Mouse (Mus musculus): ENCODE data around the gene Cd34. TPM values are rescaled to one million over a fixed set of nuclear protein-coding genes. Genes with fewer than 3 reads are reported as not detected.

Gene Cd34
- polyA plus RNA-seq, 1 experiment = 20.1 TPM

DNA sequence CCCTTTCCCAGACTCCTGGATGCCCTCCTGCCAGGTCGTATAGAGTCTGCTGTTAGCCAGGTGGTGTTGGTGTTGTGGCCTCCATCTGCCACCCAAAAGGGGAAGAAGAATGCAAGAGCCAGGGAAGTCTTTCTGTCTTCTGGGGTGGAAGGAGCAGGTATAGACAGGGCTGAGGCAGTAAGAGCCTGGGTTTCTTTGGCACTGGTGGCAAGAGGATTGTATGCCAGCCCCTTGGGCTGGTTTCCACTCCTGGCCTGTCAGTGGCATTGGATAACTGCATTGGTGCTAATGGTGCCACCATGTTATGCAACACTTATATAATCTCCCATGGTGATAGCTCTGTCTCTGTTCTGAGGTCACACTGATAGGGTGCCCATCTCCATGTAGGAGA, 38.7 kb downstream of the Cd34 start:
- H3K27ac ChIP-seq (ENCODE audit: control insufficient read depth, insufficient read depth, low read length) = no peak overlapping the region
- no peaks in the 10 kb centered on the region for H3K36me3 ChIP-seq (ENCODE audit: control insufficient read depth, insufficient read depth, low read length)
- no peaks in the 10 kb centered on the region; the same call in 1 of the 2 replicates for H3K4me1 ChIP-seq (replicated peaks; ENCODE audit: control insufficient read depth, insufficient read depth, low read length)
- no peaks in the 10 kb centered on the region for H3K27me3 ChIP-seq (ENCODE audit: control insufficient read depth, insufficient read depth, low read length)
- no peak for TF ChIP-seq CTCF (IDR thresholded peaks at IDR 0.05; ENCODE audit: borderline replicate concordance, control insufficient read depth, extremely low read depth, insufficient read depth, low read length, poor library complexity)
- TF ChIP-seq POLR2A (IDR thresholded peaks at IDR 0.05; ENCODE audit: control insufficient read depth, extremely low read depth, insufficient read depth, low read length, poor library complexity) = no peak
- no peak overlapping the region for H3K4me3 ChIP-seq (ENCODE audit: control insufficient read depth, insufficient read depth, low read length)
- DNase-seq = no peak
- WGBS = 7% methylated on average over 1 of the region's 1 CpGs

DNA sequence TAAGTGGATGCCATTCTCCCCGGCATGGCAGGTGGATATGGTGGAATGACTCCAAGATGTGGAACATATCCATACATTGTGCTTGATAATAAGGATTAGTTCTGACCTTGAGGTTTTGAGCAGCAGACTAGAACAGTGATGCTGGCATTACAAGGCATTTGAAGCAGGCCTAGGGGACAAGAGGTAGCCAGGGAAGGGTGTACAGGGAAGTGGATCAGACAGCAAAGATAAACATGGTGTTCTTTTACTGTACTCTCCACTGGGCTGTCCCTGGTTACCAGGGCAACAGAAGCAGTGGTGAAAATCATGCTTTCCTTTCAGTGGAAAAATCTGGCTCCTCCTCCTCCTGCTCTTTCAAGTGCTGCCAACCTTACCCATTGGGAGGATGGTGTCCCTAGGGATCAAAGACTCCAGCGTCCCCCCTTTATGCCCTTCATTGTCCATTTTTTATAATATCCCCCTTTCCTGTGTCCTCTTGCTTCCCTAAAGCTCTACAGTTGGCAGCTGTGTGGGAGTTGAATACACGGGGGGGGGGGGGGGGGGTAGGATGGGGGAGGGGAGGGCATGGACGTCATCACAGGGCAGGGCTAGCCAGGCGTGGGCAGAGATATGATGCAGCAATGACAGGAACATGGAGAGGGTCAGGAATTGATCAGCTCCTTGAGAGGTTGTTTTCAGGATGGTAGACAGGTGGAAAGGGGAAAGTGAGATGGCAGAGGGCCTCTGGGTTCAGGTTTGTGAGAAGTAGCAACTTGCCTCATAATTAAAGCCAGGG, 39.5 kb downstream of the Cd34 start:
- WGBS = 65% methylated on average over 5 of the region's 5 CpGs
- DNase-seq = no peak
- TF ChIP-seq CTCF (IDR thresholded peaks at IDR 0.05; ENCODE audit: borderline replicate concordance, control insufficient read depth, extremely low read depth, insufficient read depth, low read length, poor library complexity) = no peak
- TF ChIP-seq POLR2A (IDR thresholded peaks at IDR 0.05; ENCODE audit: control insufficient read depth, extremely low read depth, insufficient read depth, low read length, poor library complexity) = no peak
- Histone ChIP-seq H3K27me3 (ENCODE audit: control insufficient read depth, insufficient read depth, low read length) (no peaks in the 10 kb centered on the region), H3K27ac (ENCODE audit: control insufficient read depth, insufficient read depth, low read length) (no peak overlapping the region), H3K4me1 (replicated peaks; ENCODE audit: control insufficient read depth, insufficient read depth, low read length) (no peaks in the 10 kb centered on the region; the same call in 1 of the 2 replicates), H3K36me3 (ENCODE audit: control insufficient read depth, insufficient read depth, low read length) (no peaks in the 10 kb centered on the region), H3K4me3 (ENCODE audit: control insufficient read depth, insufficient read depth, low read length) (no peak overlapping the region)

DNA sequence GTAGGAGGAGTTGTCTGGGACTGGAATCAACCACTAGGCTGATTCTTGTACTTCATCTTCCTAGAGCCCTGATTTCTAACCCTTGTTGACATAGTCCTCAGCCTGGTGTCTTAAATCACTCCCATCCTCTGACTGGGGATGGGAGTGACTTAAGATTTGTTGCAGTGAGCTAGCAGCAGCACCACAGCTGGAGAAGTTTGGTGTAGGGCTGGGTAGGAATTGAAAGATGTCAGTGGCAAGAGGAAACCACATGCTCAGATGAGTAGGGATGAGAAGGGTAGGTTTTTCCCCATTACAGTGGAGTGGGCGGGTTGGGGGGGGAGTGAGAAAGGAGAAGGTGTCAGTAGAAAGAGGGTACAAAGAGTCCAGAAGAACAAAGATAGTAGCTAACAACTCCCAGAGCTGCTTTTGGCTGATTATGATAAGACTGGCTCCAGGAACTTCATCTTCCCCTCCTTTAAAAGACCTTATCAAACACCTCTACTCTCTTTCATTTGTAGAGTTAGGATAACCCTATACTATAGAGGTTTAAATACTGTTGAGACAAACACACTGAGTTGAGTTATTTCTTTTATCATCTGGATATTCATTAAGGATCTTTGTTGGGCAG, 42.3 kb downstream of the Cd34 start:
- TF ChIP-seq CTCF (IDR thresholded peaks at IDR 0.05; ENCODE audit: borderline replicate concordance, control insufficient read depth, extremely low read depth, insufficient read depth, low read length, poor library complexity) = no peak
- H3K27ac ChIP-seq (ENCODE audit: control insufficient read depth, insufficient read depth, low read length) = no peak overlapping the region
- no peak for DNase-seq
- WGBS = 28% methylated on average over 1 of the region's 1 CpGs
- H3K36me3 ChIP-seq (ENCODE audit: control insufficient read depth, insufficient read depth, low read length) = no peaks in the 10 kb centered on the region
- no peak overlapping the region for H3K4me3 ChIP-seq (ENCODE audit: control insufficient read depth, insufficient read depth, low read length)
- no peaks in the 10 kb centered on the region for H3K27me3 ChIP-seq (ENCODE audit: control insufficient read depth, insufficient read depth, low read length)
- H3K4me1 ChIP-seq (replicated peaks; ENCODE audit: control insufficient read depth, insufficient read depth, low read length) = no peaks in the 10 kb centered on the region; the same call in 1 of the 2 replicates

DNA sequence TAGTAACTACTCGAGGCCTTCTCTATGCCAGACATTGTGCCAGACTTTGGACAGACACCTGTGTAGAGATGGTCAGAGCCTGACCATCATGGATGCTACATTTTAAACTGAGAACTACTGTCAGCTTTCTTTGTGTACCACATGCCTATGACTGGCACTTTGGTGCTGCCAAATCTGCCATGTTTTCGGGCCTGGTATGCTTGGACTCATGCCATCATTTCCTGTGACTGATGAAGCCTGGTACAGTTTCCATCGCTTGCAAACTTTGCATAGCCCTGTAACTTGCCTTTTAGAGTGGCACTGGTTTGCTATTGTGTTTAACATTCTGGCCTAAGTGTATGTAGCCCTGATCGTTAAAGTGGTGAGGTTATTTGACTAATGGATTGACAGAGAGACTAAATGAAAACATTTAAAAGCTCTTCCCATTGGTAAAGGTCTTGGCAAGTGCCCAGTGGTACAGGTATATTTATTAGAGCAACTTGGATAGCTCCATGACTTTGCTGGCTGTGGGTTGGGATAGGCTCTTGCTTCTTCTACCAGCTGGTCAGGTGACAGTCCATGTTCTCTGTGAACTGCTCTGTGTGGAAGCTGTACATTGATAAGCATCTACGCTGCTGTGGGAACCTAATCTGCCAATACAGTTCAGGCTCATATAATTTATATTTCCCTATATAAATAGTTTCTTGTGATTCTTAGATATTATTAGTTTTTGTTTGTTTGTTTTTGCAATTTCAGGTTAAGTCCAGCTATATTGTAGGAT, 44.5 kb downstream of the Cd34 start:
- H3K36me3 ChIP-seq (ENCODE audit: control insufficient read depth, insufficient read depth, low read length) = no peaks in the 10 kb centered on the region
- H3K4me3 ChIP-seq (ENCODE audit: control insufficient read depth, insufficient read depth, low read length) = no peak overlapping the region
- TF ChIP-seq POLR2A (IDR thresholded peaks at IDR 0.05; ENCODE audit: control insufficient read depth, extremely low read depth, insufficient read depth, low read length, poor library complexity) (no peak), CTCF (IDR thresholded peaks at IDR 0.05; ENCODE audit: borderline replicate concordance, control insufficient read depth, extremely low read depth, insufficient read depth, low read length, poor library complexity) (no peak)
- no peak for DNase-seq
- no peaks in the 10 kb centered on the region for H3K4me1 ChIP-seq (replicated peaks; ENCODE audit: control insufficient read depth, insufficient read depth, low read length)
- H3K27ac ChIP-seq (ENCODE audit: control insufficient read depth, insufficient read depth, low read length) = no peak overlapping the region
- WGBS = 91% methylated on average over 5 of the region's 5 CpGs
- H3K27me3 ChIP-seq (ENCODE audit: control insufficient read depth, insufficient read depth, low read length) = no peaks in the 10 kb centered on the region

DNA sequence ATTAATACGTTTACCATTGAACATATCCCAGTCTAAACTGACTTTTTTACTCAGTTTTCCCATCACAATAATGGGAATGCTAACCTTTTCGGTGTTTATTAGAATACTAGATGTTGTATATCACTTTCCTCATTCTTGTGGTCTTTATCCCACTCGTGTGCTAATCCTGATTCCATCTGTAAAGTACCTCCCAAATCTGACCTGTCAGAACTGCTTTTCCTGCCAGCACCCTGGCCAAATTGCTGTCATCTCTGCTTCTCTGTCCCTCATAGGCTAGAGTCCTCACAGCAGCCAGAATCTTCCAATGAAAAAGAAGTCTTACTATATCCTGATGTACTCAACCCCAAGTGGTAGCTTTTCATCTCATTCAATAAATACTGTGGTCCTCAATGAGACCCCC, 46.3 kb downstream of the Cd34 start:
- H3K27me3 ChIP-seq (ENCODE audit: control insufficient read depth, insufficient read depth, low read length) = no peaks in the 10 kb centered on the region
- H3K4me1 ChIP-seq (replicated peaks; ENCODE audit: control insufficient read depth, insufficient read depth, low read length) = no peaks in the 10 kb centered on the region
- H3K4me3 ChIP-seq (ENCODE audit: control insufficient read depth, insufficient read depth, low read length) = no peak overlapping the region
- WGBS = 92% methylated on average over 3 of the region's 3 CpGs
- H3K27ac ChIP-seq (ENCODE audit: control insufficient read depth, insufficient read depth, low read length) = no peak overlapping the region
- TF ChIP-seq CTCF (IDR thresholded peaks at IDR 0.05; ENCODE audit: borderline replicate concordance, control insufficient read depth, extremely low read depth, insufficient read depth, low read length, poor library complexity) = no peak
- no peak for TF ChIP-seq POLR2A (IDR thresholded peaks at IDR 0.05; ENCODE audit: control insufficient read depth, extremely low read depth, insufficient read depth, low read length, poor library complexity)
- no peak for DNase-seq
- H3K36me3 ChIP-seq (ENCODE audit: control insufficient read depth, insufficient read depth, low read length) = no peaks in the 10 kb centered on the region

DNA sequence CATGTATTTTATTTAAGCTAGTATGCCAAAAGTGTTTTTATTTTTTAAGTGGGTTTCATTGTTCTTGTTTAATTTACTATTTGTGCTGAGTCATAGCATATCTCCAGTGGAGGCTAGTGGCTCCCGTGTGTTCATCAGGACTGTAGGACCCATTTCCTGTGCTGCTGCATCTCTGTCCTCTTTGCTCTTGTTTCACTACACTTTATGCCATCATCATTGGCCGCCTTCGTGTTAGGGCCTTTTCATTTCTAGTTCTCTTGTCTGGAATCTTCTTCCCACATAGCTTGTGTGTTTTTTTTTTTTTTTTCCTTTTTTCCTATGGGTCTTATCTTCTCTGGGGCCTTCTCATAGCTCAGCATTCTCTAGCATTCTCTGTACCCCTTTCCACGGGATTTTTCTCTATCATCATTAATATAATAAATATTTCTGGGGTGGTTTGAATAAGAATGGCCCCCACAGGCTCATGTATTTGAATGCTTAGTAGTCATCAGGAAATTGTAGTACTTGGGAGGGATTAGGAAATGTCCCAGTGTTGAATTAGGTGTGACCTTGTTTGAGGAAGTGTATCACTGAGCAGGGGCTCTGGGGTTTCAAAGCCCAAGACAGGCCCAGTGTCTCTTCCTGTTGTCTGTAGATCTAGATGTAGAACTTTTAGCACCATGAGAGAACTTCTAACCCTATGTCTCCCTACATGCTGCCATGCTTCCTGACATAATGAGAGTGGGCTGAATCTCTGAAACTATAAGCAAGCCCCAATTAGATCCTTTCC, 47.0 kb downstream of the Cd34 start:
- H3K27ac ChIP-seq (ENCODE audit: control insufficient read depth, insufficient read depth, low read length) = no peak overlapping the region
- no peaks in the 10 kb centered on the region for H3K36me3 ChIP-seq (ENCODE audit: control insufficient read depth, insufficient read depth, low read length)
- no peak for DNase-seq
- H3K27me3 ChIP-seq (ENCODE audit: control insufficient read depth, insufficient read depth, low read length) = no peaks in the 10 kb centered on the region
- WGBS = 76% methylated on average over 4 of the region's 4 CpGs
- no peak overlapping the region for H3K4me3 ChIP-seq (ENCODE audit: control insufficient read depth, insufficient read depth, low read length)
- TF ChIP-seq CTCF (IDR thresholded peaks at IDR 0.05; ENCODE audit: borderline replicate concordance, control insufficient read depth, extremely low read depth, insufficient read depth, low read length, poor library complexity) = no peak
- TF ChIP-seq POLR2A (IDR thresholded peaks at IDR 0.05; ENCODE audit: control insufficient read depth, extremely low read depth, insufficient read depth, low read length, poor library complexity) = no peak
- no peaks in the 10 kb centered on the region for H3K4me1 ChIP-seq (replicated peaks; ENCODE audit: control insufficient read depth, insufficient read depth, low read length)

Data from thymus, adult 2 months (tissue).